Mouse (Mus musculus) neural tube, embryonic 14.5 days (tissue): ENCODE results near the gene Grik3. TPM values are rescaled to one million over a fixed set of nuclear protein-coding genes. Genes with fewer than 3 reads are reported as not detected.

Experiments
- ATAC-seq: fragments of 200-750 bp; cut with Nextera tagmentation; 2 replicates; pipeline ENCODE4 v1.8.0; 2017; ENCODE audit warnings: low read depth, mild to moderate bottlenecking, moderate TSS enrichment, moderate library complexity
- H3K27ac ChIP-seq: fragments of 300-500 bp; sonication (generic); 2 replicates; pipeline ENCODE4 v1.5.1; 2014; ENCODE audit warnings: low read depth, mild to moderate bottlenecking, control low read depth, low read length, moderate library complexity, mixed read lengths
- H3K27me3 ChIP-seq: fragments of 300-500 bp; sonication (generic); 2 replicates; pipeline ENCODE4 v1.6.1; 2014; ENCODE audit warnings: low read length; ENCODE audit not compliant: control insufficient read depth, insufficient read depth
- H3K36me3 ChIP-seq: fragments of 300-500 bp; sonication (generic); 2 replicates; pipeline ENCODE4 v1.6.1; 2014; ENCODE audit warnings: low read length, mixed read lengths; ENCODE audit not compliant: control insufficient read depth, insufficient read depth
- H3K4me1 ChIP-seq: fragments of 300-500 bp; sonication (generic); 2 replicates; pipeline ENCODE4 v1.6.1; 2014; ENCODE audit warnings: low read length; ENCODE audit not compliant: control insufficient read depth, insufficient read depth
- H3K4me2 ChIP-seq: fragments of 300-500 bp; sonication (generic); 2 replicates; pipeline ENCODE4 v1.6.1; 2014; ENCODE audit warnings: mild to moderate bottlenecking, low read depth, low read length, control low read depth
- H3K4me3 ChIP-seq: fragments of 300-500 bp; sonication (generic); 2 replicates; pipeline ENCODE4 v1.5.1; 2014; ENCODE audit warnings: low read depth, low read length, control low read depth, mixed read lengths
- H3K9ac ChIP-seq: fragments of 300-500 bp; sonication (generic); replicated peaks from 2 replicates; pipeline ENCODE4 v1.6.1; 2014; ENCODE audit warnings: low read depth, mild to moderate bottlenecking, control low read depth, low read length, mixed read lengths
- H3K9me3 ChIP-seq: fragments of 300-500 bp; sonication (generic); 2 replicates; pipeline ENCODE4 v1.6.1; 2016; ENCODE audit warnings: low read length; ENCODE audit not compliant: control insufficient read depth
- WGBS: fragments of 180-500 bp; shearing (Covaris S2); extraction: QIAGEN DNeasy Blood & Tissue Kit; methylation state at CpG from one replicate; pipeline ENCODE4 v1.1.7; 2014; 5-methylcytosine and 5-hydroxymethylcytosine counted together
- polyA plus RNA-seq: library from polyadenylated mRNA; unstranded; fragments of >200 nt; fragmentation: Nextera tagmentation; extraction: Ambion mirVana; gene quantifications from 2 replicates; pipeline ENCODE4 v1.2.1, GENCODE M21; 2014

Grik3 gene
- polyA plus RNA-seq, 1 experiment from 2014 or later = 8.0 TPM

DNA sequence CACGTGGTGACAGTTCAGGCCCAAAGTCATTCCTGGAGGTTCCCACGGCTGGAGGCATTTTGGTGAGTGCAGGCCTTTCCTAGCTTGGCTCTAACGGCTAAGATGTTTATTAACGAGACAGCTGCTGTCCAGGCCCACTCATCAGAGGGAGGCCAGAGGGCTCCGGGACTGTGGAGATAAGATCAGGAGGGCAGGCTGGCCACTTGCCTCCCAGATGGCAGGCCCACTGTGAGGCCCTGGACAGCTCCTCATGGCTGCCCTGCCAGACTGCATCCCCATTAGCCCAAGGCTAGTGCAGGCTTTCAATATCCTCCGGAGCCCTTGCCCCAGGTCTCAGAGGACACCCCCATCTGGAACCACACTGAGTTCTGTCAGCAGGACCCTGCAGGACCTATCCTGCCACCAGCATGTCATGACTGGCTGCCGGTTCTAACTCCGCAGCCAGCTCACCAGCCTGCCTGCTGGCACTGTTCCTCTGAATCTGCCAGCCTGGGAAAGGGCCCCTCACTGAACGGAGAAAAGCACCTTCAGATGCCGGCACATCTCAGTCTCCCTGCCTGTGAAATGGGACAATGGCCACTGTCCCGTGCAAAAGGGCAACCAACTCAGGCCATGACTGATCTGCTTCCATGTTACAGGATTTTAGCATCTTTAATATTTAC, 20.7 kb upstream of the Grik3 start:
- no peaks in the 10 kb centered on the region for H3K36me3 ChIP-seq
- 51% methylated on average over 11 of the region's 11 CpGs for whole genome bisulfite sequencing
- ATAC-seq = no peak

DNA sequence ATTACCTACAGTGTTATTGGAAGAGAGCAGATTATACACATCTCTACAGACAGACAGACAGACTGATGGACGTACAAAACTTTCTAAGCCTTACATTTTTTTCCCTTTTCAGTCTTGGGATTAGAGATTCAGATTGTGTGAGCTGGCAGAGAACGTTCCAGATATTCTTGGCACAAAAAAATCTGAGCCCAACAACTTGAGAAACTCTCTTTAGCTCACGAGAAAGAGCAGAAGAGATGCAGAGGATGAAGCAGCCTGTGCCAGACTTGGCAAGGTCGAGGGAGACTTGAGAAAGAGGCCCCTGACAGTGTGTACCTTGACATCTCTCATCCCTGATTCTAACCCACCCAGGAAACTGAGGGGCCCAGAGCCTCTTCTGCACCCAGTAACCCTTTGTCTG, 15.6 kb upstream of the Grik3 start:
- Histone ChIP-seq H3K4me3 (no peak overlapping the region), H3K9me3 (no peaks in the 10 kb centered on the region), H3K9ac (no peak overlapping the region), H3K27ac (no peak overlapping the region), H3K36me3 (no peaks in the 10 kb centered on the region), H3K4me2 (no peak overlapping the region), H3K27me3 (no peaks in the 10 kb centered on the region), H3K4me1 (peaks cover 10% of the 10 kb centered on the region)
- no peak for ATAC-seq
- 77% methylated on average over 4 of the region's 4 CpGs for WGBS

More for the DNA sequence above, 20.7 kb upstream of the Grik3 start:
- H3K4me3 ChIP-seq = no peak overlapping the region
- no peaks in the 10 kb centered on the region for H3K27me3 ChIP-seq
- no peak overlapping the region for H3K4me2 ChIP-seq
- H3K9ac ChIP-seq = no peak overlapping the region
- H3K4me1 ChIP-seq = no peaks in the 10 kb centered on the region
- H3K9me3 ChIP-seq = no peaks in the 10 kb centered on the region
- H3K27ac ChIP-seq = no peak overlapping the region

DNA sequence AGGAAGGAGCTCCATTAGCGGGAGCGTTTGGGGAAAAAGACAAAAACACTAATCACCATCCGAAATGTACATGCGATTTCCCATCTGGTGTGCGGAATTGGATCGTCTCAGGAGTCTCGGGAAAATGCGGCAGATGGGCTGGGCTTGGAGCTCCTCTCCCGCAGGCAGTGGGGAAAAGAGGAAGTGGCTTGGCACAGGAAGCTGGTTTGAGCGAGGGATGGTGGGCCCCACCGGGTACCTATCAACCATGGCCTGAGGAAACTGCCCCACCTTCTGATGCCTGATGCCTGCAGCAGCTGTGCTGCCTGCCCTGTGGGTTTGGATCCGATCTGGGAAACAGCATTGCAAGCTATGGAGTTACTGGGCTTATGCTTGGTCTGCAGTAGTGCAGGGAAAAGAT, 12.4 kb upstream of the Grik3 start:
- Histone ChIP-seq H3K4me3 (no peak overlapping the region), H3K4me2 (no peak overlapping the region; the same call in 1 of the 2 replicates), H3K9ac (no peak overlapping the region), H3K27ac (no peak overlapping the region), H3K27me3 (peaks cover 2% of the 10 kb centered on the region; the same call in 1 of the 2 replicates), H3K36me3 (no peaks in the 10 kb centered on the region), H3K9me3 (no peaks in the 10 kb centered on the region), H3K4me1 (peaks cover 10% of the 10 kb centered on the region)
- ATAC-seq = no peak
- WGBS = 23% methylated on average over 12 of the region's 12 CpGs

GRCm38 (mm10) chr4:125481256-125481655, 9.2 kb upstream of the Grik3 start:
- Histone ChIP-seq H3K9me3 (no peaks in the 10 kb centered on the region), H3K4me1 (peaks cover 19% of the 10 kb centered on the region), H3K9ac (no peak overlapping the region), H3K36me3 (no peaks in the 10 kb centered on the region), H3K27ac (no peak overlapping the region), H3K4me3 (no peak overlapping the region), H3K4me2 (no peak overlapping the region), H3K27me3 (peaks cover 2% of the 10 kb centered on the region; the same call in 1 of the 2 replicates)
- no peak for ATAC-seq
- WGBS = 53% methylated on average over 3 of the region's 3 CpGs

DNA sequence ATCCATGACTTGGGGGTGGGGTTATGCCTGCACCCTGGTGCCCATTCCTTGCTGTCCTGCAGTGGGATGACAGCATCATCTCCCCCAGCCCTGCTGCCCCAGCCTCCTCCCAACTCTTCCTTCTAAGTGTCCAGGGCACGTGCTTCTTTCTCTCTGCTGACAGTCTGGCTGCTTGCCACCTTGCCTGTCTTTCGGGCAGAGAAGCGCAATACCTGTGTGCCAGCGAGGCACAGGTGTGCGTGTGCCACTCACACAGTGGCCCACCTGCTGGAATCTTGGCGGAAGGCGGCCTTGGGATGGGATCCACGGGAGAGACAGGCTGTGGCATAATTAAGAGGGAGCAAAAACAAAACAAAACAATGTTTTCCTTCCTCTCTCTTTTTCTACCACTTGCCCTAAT, 6.4 kb upstream of the Grik3 start:
- Histone ChIP-seq H3K36me3 (no peaks in the 10 kb centered on the region), H3K4me3 (no peak overlapping the region), H3K27me3 (peaks cover 6% of the 10 kb centered on the region), H3K4me2 (no peak overlapping the region), H3K4me1 (peaks cover 35% of the 10 kb centered on the region), H3K9ac (no peak overlapping the region), H3K27ac (no peak overlapping the region), H3K9me3 (no peaks in the 10 kb centered on the region)
- no peak for ATAC-seq
- WGBS = 52% methylated on average over 8 of the region's 8 CpGs

DNA sequence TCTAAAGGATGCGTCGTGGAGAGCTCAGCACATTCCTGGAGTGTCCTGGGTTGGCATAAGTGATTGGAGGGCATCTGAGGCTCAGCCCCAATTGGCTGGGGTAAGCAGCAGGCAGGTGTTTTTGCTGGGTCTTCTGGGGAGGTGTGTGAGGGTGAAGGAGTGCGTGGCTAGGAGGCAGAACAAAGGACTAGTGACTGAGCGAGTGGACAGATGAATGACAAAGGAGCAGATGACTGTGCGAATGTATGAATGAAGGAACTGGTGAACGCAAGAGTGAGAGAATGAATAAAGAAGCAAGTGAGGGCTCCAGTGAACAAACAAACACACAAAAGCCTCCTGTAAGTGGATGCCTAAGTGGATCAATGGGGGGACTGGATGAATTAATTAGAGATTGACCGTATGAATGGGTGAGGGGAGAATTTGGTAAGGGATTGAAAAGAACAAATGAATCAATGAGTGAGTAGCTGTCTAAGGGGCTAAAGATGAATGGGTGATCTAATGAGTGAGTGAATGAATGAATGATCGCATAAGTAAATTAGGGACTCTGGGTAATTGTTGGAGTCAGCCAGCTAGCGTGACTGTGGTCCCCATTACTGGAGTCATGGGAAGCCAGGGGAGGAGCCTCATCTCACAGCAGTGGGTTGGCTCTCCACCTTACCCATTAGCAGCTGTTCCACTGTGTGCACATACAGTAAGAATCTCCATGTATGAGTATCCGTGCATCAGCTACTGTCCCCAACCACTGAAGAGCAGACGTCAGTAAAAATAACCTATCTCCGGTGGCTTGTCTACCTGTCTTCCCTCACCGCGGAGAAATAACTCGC, 4.9 kb upstream of the Grik3 start:
- no peak overlapping the region for H3K9ac ChIP-seq
- no peak overlapping the region for H3K4me3 ChIP-seq
- 25% methylated on average over 15 of the region's 15 CpGs for WGBS
- ATAC-seq = no peak
- no peak overlapping the region for H3K27ac ChIP-seq
- H3K27me3 ChIP-seq = peaks cover 13% of the 10 kb centered on the region
- H3K36me3 ChIP-seq = no peaks in the 10 kb centered on the region
- no peaks in the 10 kb centered on the region for H3K9me3 ChIP-seq
- peaks cover 36% of the 10 kb centered on the region for H3K4me1 ChIP-seq
- H3K4me2 ChIP-seq = no peak overlapping the region

GRCm38 (mm10) chr4:125486616-125487015, 3.9 kb upstream of the Grik3 start:
- under 1% methylated on average over 13 of the region's 13 CpGs for WGBS
- Histone ChIP-seq H3K4me3 (no peak overlapping the region), H3K27ac (peak overlapping the region; percentile 57; the same call in 1 of the 2 replicates), H3K9ac (no peak overlapping the region), H3K4me1 (peaks cover 41% of the 10 kb centered on the region), H3K9me3 (no peaks in the 10 kb centered on the region), H3K36me3 (no peaks in the 10 kb centered on the region), H3K27me3 (peaks cover 20% of the 10 kb centered on the region), H3K4me2 (peak overlapping the region; percentile 29; the same call in 1 of the 2 replicates)
- peak; percentile 53; the same call in 1 of the 2 replicates for ATAC-seq

DNA sequence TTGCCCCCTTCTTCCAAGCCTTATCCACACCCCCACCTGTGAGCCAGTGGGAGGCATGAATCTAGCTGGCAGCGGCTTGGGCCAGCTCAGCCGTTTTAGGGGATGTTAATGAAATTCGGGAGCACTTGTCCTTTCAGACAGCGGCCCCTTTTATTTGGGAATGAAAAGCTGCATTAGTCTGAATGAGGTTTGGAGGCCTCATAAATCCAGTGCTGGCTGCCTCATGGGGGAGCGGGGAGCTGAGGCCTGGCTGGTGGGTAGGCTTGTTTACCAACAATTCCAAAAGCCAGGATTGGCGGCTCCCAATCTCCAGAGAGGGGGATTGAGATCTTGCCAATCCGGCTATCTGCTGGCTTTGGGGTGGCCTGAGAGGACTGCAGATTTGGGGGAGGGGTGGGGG, 3.5 kb upstream of the Grik3 start:
- H3K4me2 ChIP-seq = peak overlapping the region; percentile 67; the same call in 1 of the 2 replicates
- peaks cover 18% of the 10 kb centered on the region for H3K27me3 ChIP-seq
- no peaks in the 10 kb centered on the region for H3K36me3 ChIP-seq
- H3K4me1 ChIP-seq = peaks cover 41% of the 10 kb centered on the region
- no peak overlapping the region for H3K4me3 ChIP-seq
- H3K9me3 ChIP-seq = no peaks in the 10 kb centered on the region
- H3K27ac ChIP-seq = peak overlapping the region; percentile 57; the same call in 1 of the 2 replicates
- H3K9ac ChIP-seq = 0 out of 2 replicates have a peak overlapping the region, but pooled peaks have one; percentile 16
- peak; percentile 28; the same call in 1 of the 2 replicates for ATAC-seq
- WGBS = 4% methylated on average over 7 of the region's 7 CpGs
